Mouse (Mus musculus): ENCODE measurements around the gene E130208F15Rik. TPM values are rescaled to one million over a fixed set of nuclear protein-coding genes. Genes with fewer than 3 reads are reported as not detected.

The E130208F15Rik gene
- polyA plus RNA-seq, 1 experiment, result 0.66 TPM

DNA sequence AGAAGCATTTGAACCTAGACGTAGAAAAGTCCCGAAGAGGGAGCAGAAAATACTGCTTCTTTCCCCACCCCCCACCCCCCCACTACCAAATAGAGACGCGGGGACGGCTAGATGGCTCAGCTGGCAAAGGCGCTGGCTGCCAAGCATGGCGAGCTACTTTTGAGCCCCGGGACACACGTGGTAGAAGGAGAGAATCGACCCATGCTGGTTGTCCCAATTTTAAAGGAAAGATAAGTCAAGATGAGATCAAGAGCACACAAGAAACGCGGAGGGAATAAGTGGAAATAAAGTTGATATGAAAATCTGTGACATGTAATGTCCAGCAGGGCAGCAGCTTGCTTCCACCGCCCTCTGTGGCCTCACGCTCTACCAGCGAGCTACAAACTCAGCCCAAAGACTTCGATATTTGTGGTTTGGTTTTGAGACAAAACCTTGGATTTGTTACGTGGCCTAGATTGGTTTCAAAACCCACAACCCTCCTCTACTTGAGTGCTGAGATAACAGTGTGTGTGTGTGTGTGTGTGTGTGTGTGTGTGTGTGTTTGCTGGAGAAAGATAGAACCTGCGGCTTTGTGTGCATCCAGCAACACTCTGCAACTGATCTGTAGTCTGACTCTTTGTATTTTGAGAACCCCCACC lies 11.2 kb downstream of the E130208F15Rik start:
- DNase-seq (ENCODE audit: extremely low spot score in 1 of 2, low spot score in 1 of 2), result no peak

- peak; percentile 72 to 86 for DNase-seq (ENCODE audit: extremely low spot score in 1 of 2, low spot score in 1 of 2)
Observed at GRCm38 (mm10) chr7:30333436-30333835, 11.9 kb downstream of the E130208F15Rik start.

DNA sequence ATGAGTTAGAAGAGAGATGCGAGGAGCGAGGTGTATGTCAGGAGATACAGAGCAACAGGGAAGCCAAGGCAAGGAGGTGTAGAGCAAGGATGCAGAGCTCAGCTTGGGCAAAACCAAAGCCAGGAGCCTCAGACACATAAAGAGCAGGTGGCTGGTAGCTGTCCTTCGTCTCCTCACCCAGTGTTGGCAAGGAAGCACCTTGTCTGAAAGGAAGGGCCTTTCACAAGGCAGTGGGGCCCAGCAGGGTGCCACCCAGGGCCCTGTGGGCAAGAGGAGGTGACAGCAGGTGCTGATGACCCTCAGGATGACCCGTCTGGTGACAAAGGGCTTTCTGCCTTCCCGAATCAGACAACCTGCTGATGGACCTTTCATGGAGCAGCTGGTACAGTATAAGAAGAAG lies 13.0 kb downstream of the E130208F15Rik start:
- no peak for DNase-seq (ENCODE audit: extremely low spot score in 1 of 2, low spot score in 1 of 2)

GRCm38 (mm10) chr7:30335688-30336087 lies 14.1 kb downstream of the E130208F15Rik start:
- DNase-seq (ENCODE audit: extremely low spot score in 1 of 2, low spot score in 1 of 2), result no peak

DNA sequence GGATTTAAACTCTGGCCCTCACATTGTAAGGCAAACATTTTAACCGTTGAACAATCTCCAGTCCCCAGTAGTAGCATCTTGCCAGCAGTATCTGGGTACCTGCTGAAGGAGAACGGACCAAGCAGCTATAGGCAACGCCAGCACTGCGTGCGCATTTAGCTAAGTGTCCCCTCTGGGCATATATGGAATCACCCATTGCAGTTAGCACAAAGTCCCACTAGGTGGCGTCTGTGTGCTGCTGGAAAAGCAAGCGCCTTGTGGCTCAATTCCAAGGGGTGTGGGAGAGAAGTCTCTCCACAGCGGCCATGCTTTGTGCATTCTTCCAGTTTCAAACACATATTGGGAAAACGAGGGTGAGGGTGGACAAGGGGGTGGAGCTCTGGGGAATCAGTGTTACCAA lies 14.8 kb downstream of the E130208F15Rik start:
- DNase-seq (ENCODE audit: extremely low spot score in 1 of 2, low spot score in 1 of 2), result peak; percentile 79 to 97

DNA sequence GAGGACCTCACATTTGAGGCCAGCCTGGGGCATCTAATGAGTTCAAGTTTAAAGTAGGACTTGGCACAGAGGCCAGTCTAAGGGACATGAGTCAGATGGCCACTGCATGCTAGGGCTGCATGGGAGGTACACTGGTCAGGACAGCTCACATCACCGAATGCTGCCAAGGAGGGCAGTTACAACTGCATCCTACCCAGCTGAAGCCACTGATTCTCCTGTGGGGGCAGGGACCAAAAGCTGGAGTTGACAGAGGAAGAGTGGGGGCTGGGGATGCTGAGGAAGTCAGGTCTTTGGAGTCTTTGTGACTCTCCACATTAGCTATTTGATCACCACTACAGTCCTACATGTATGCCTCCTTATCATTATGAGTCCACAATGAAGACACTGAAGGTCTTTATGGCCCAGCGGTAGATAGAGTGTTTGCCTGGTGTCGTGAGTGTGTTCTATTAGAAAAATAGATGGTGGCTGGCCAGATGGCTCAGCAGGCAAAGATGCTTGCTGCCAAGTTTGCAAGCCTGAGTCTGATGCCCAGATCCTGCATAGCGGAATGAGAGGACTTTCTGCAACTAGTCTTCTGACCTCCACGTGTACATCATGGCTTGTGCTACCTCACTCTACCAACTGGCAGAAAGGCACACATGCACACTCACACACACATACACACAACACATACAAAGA lies 18.0 kb downstream of the E130208F15Rik start:
- no peak for DNase-seq (ENCODE audit: extremely low spot score in 1 of 2, low spot score in 1 of 2)

GRCm38 (mm10) chr7:30346635-30347379 lies 25.3 kb downstream of the E130208F15Rik start:
- DNase-seq (ENCODE audit: extremely low spot score in 1 of 2, low spot score in 1 of 2), result no peak

DNA sequence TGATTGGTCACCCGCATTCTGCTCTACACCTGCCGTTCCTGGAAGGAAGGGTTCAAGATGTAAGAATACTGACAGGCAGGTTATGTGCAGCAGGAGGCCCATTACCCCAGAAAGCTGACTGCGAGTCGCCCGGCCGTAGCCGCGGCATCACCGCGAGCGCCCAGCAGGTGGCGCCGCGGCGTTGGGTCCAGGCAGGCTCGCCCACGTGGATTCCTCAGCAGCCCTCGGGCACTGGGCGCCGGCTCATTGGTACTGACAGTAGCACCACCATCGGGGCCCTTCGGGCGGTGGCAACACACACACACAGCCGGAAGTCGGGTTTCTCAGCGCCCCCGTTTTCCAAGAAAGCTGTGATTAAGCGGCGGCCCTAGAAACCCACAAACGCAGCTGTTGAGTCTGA lies 26.3 kb downstream of the E130208F15Rik start:
- peak; percentile 73 to 87 for DNase-seq (ENCODE audit: extremely low spot score in 1 of 2, low spot score in 1 of 2)

GRCm38 (mm10) chr7:30353279-30353822 lies 31.8 kb downstream of the E130208F15Rik start:
- peak; percentile 44 to 90 for DNase-seq (ENCODE audit: extremely low spot score in 1 of 2, low spot score in 1 of 2)

GRCm38 (mm10) chr7:30354059-30354458 lies 32.5 kb downstream of the E130208F15Rik start:
- DNase-seq (ENCODE audit: extremely low spot score in 1 of 2, low spot score in 1 of 2), result no peak

- DNase-seq (ENCODE audit: extremely low spot score in 1 of 2, low spot score in 1 of 2), result no peak
Observed at GRCm38 (mm10) chr7:30358378-30359186, 37.0 kb downstream of the E130208F15Rik start.

DNA sequence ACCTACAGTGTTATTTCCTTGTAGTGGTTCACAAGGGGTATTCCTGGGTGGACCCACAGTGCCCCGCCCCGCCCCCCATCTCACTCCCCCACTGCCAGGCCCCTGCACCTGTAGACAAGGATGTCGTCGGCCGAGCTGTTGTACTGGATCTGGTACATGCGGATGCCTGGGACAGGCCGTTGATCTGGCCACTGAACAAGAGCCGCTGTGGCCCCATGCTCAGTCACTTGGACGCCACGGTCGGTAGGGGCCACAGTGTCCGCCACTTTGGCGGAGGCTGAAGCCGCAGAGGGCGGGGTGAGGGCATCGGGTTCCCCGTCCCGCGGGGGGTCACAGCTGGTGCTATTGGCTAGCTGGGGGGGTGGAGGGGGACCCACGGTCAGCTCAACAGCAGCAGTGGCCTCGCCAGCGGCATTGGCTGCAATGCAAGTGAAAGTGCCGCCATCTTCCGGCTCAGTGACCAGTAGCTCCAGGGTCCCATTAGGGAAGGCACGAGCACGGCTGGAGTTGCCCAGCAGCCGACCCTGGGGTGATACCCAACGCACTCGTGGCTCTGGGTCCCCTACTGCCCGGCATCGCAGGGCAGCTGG lies 37.8 kb downstream of the E130208F15Rik start:
- DNase-seq (ENCODE audit: extremely low spot score in 1 of 2, low spot score in 1 of 2), result no peak

DNA sequence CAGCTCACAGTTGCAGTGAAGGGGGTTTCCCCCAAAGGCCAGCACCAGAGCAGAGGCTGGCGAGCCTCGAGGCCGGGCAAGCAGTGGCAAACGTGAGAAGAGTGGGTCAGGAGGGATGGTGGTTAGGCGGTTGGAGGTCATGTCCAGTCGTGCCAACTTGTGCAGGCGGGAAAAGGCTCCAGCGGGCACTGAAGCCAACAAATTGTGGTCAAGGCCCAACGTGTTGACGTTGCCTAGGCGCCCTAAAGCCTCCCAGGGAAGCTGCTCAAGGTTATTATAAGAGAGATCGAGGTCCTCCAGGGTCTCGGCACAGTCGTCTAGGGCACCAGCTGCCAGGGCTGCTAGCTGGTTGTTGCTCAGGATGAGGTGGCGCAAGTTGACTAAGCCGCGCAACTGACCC lies 38.5 kb downstream of the E130208F15Rik start:
- DNase-seq (ENCODE audit: extremely low spot score in 1 of 2, low spot score in 1 of 2), result no peak

GRCm38 (mm10) chr7:30362652-30363343 lies 41.3 kb downstream of the E130208F15Rik start, which contains the start of gene Lrfn3:
Gene Lrfn3, minus strand, starts transcription at chr7:30362772.
- DNase-seq (ENCODE audit: extremely low spot score in 1 of 2, low spot score in 1 of 2), result peak in 1 of 2 experiments; percentile 80

- DNase-seq (ENCODE audit: extremely low spot score in 1 of 2, low spot score in 1 of 2), result no peak
Observed at GRCm38 (mm10) chr7:30363344-30363738, 41.8 kb downstream of the E130208F15Rik start.

DNA sequence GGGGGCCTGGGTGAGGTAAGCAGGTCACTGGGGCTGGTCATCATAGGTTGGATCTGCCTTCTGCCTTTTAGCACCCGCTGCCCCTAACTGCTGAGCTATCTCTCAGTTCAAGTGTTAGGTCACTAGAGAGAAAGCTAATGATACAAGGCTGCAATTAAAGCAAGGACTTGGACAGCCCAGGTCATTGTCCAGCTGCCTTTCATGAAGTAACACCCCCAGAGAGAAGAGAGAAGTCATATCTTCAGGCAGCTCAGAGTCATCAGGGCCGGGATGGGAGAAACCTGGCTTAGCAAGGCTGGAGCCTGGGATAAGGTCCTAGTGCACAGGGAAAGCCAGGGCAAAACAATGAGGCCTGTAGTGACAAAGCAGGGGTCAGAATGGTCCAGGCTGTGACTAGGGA lies 45.9 kb downstream of the E130208F15Rik start:
- DNase-seq (ENCODE audit: extremely low spot score in 1 of 2, low spot score in 1 of 2), result no peak
